Mouse (Mus musculus) MEL (cell line): ENCODE measurements around the gene Csmd2.

ENCODE experiments used
- CTCF ChIP-seq, 3 experiments: IDR thresholded peaks in 2 of 3; conservative IDR thresholded peaks in 1 of 3; 2 replicates each; pipeline ENCODE4 v1.5.1; 2011 to 2012; ENCODE audit warnings: low read length in 3 of 3, low read depth in 2 of 3, mild to moderate bottlenecking in 2 of 3, improper control_type of control experiment in 1 of 3, inconsistent platforms in 1 of 3, mixed read lengths in 1 of 3, moderate library complexity in 1 of 3; ENCODE audit not compliant: control insufficient read depth in 1 of 3, insufficient read depth in 1 of 3, poor library complexity in 1 of 3, severe bottlenecking in 1 of 3
- MAX ChIP-seq: IDR thresholded peaks from 2 replicates; pipeline ENCODE4 v1.6.1; 2011; ENCODE audit warnings: low read length, improper control_type of control experiment
- MEF2A ChIP-seq: IDR thresholded peaks from 2 replicates; pipeline ENCODE4 v1.6.1; 2014; ENCODE audit warnings: low read depth, mild to moderate bottlenecking, inconsistent platforms, low read length, improper control_type of control experiment; ENCODE audit not compliant: poor library complexity, insufficient replicate concordance, severe bottlenecking; ENCODE audit errors: extremely low read depth
- NRF1 ChIP-seq: IDR thresholded peaks from 2 replicates; pipeline ENCODE4 v1.6.1; 2014; ENCODE audit warnings: low read depth, mild to moderate bottlenecking, inconsistent platforms, low read length, improper control_type of control experiment, moderate library complexity; ENCODE audit not compliant: poor library complexity, insufficient read depth, severe bottlenecking
- POLR2AphosphoS2 ChIP-seq: IDR thresholded peaks from 2 replicates; pipeline ENCODE4 v1.6.1; 2011; ENCODE audit warnings: low read length, improper control_type of control experiment
- RCOR1 ChIP-seq: IDR thresholded peaks from 2 replicates; pipeline ENCODE4 v1.6.1; 2012; ENCODE audit warnings: low read depth, mild to moderate bottlenecking, inconsistent platforms, low read length, improper control_type of control experiment
- SIN3A ChIP-seq: IDR thresholded peaks from 2 replicates; pipeline ENCODE4 v1.6.1; 2012; ENCODE audit warnings: low read length, improper control_type of control experiment, inconsistent platforms
- USF2 ChIP-seq, 2 experiments: IDR thresholded peaks; 2 replicates each; pipeline ENCODE4 v1.6.1; 2011 to 2012; ENCODE audit warnings: improper control_type of control experiment in 2 of 2, low read length in 2 of 2, borderline replicate concordance in 1 of 2, inconsistent platforms in 1 of 2, low read depth in 1 of 2, mild to moderate bottlenecking in 1 of 2; ENCODE audit not compliant: insufficient read depth in 1 of 2
- ZMIZ1 ChIP-seq: IDR thresholded peaks from 2 replicates; pipeline ENCODE4 v1.6.1; 2012; ENCODE audit warnings: low read depth, mild to moderate bottlenecking, inconsistent platforms, low read length, improper control_type of control experiment, moderate library complexity

GRCm38 (mm10) chr4:128091938-128092337 is 104.3 kb downstream of the Csmd2 start:
- TF ChIP-seq CTCF (IDR thresholded peaks at IDR 0.05 in 2 of 3, conservative IDR thresholded peaks at IDR 0.05 in 1 of 3; ENCODE audit: control insufficient read depth in 1 of 3, insufficient read depth in 1 of 3, low read depth in 2 of 3, low read length in 3 of 3, poor library complexity in 1 of 3, severe bottlenecking in 1 of 3), result no peak
- TF ChIP-seq SIN3A, result no peak
- no peak for TF ChIP-seq USF2 (IDR thresholded peaks at IDR 0.05; ENCODE audit: borderline replicate concordance in 1 of 2, insufficient read depth in 1 of 2, low read depth in 1 of 2, low read length in 2 of 2)
- no peak for TF ChIP-seq POLR2AphosphoS2
- TF ChIP-seq MEF2A, result no peak
- no peak for TF ChIP-seq MAX
- no peak for TF ChIP-seq RCOR1
- TF ChIP-seq NRF1, result no peak
- no peak for TF ChIP-seq ZMIZ1
